Mouse (Mus musculus): Measurements from ENCODE around the gene Wdr25.
"Not testable (repeated sequence)": the region's sequence is repeated elsewhere in the genome, so short reads cannot be mapped to it uniquely, and the experiment has no call there.

DNA sequence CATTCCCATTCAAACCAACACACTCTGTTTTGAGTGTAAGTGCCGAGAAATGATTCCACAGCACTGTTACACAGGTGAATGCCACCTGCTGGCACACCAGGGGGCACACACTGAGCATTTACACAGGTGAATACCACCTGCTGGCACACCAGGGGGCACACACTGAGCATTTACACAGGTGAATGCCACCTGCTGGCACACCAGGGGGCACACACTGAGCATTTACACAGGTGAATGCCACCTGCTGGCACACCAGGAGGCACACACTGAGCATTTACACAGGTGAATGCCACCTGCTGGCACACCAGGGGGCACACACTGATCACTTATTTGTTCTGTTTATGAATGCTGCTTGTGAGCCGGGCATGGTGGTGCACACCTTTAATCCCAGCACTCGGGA, 45.4 kb upstream of the Wdr25 start:
- TF ChIP-seq CTCF, POLR2A (IDR thresholded peaks at IDR 0.05; ENCODE audit: insufficient read depth, low read depth, low read length): not testable (repeated sequence)

Data from olfactory bulb, adult 2 months (tissue).